ENCODE assay signal across 9 mouse cellular contexts in the genomic region with DNA sequence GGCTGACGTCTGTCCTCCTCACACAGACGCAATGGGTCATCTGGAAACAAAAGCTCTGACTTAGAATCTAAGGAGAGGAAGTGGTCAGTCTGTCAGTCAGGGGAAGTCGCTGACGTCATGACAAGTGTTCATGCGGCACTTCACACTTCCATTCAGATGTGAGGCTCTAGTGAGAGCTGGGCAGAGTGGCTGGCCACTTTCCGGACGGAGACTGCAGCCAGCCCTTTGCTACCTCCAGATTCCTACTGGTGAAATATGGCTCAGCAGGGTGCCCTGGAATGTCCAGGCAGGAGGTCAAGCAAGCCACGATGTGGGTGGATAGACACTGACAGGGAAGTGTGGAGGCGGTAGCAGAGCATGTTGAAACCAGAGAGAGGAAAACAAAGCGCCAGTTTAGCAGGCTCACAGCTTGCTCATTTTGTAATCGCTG.
DNase-seq lines count a peak whose midpoint lies in the region; ATAC-seq and TF ChIP-seq lines count a peak whose summit lies in the region.
"Had no signal": no experiment of that assay in that cellular context is flagged by ENCODE, and none has a peak within 500 bp of the region (broad histone marks: within the 10 kb centered on the region; RNA-seq: fewer than 3 reads in every experiment).

No protein-coding gene starts in this region.

- no peak overlapping the region for H3K4me3 ChIP-seq in heart, adult 2 months
- no peak overlapping the region for H3K4me3 ChIP-seq in heart, embryonic 11.5 days (ENCODE audit: low read depth, low read length)
- H3K4me3 ChIP-seq in brown adipose tissue, adult 24 weeks (ENCODE audit: insufficient read depth, low read depth, low read length), result no peak overlapping the region
- H3K4me3 ChIP-seq in kidney, postnatal 0 days (replicated peaks; ENCODE audit: low read depth, low read length), result no peak overlapping the region
- no peak overlapping the region for H3K4me3 ChIP-seq in hindbrain, postnatal 0 days (ENCODE audit: low read length)

- H3K9ac ChIP-seq in heart, adult 2 months (ENCODE audit: low read depth, low read length), result no peak overlapping the region
- H3K9ac ChIP-seq in heart, embryonic 11.5 days (ENCODE audit: low read depth, low read length), result no peak overlapping the region
- no peak overlapping the region for H3K9ac ChIP-seq in kidney, postnatal 0 days (ENCODE audit: low read depth, low read length)
- no peak overlapping the region for H3K9ac ChIP-seq in hindbrain, postnatal 0 days (replicated peaks; ENCODE audit: low read length)

- no peak for TF ChIP-seq CTCF in heart, adult 2 months (IDR thresholded peaks at IDR 0.05)
- TF ChIP-seq CTCF in kidney, postnatal 0 days (IDR thresholded peaks at IDR 0.05; ENCODE audit: low read depth), result peak; percentile 16; the same call in 1 of the 2 replicates
- no peak for TF ChIP-seq CTCF in hindbrain, postnatal 0 days (IDR thresholded peaks at IDR 0.05; ENCODE audit: low read depth)

- no peaks in the 10 kb centered on the region for H3K9me3 ChIP-seq in heart, embryonic 11.5 days (replicated peaks; ENCODE audit: control insufficient read depth, low read length)
- no peaks in the 10 kb centered on the region for H3K9me3 ChIP-seq in kidney, postnatal 0 days (replicated peaks; ENCODE audit: low read length)
- no peaks in the 10 kb centered on the region for H3K9me3 ChIP-seq in hindbrain, postnatal 0 days (ENCODE audit: low read length)
- H3K9me3 ChIP-seq: G1E had no signal

- H3K27ac ChIP-seq in heart, adult 2 months, result peak overlapping the region; percentile 33
- no peak overlapping the region for H3K27ac ChIP-seq in heart, embryonic 11.5 days (ENCODE audit: low read depth, low read length)
- peak overlapping the region; percentile 54 for H3K27ac ChIP-seq in brown adipose tissue, adult 24 weeks (replicated peaks; ENCODE audit: low read depth, low read length)
- peak overlapping the region; percentile 78 for H3K27ac ChIP-seq in kidney, postnatal 0 days
- H3K27ac ChIP-seq in hindbrain, postnatal 0 days, result no peak overlapping the region

- no peaks in the 10 kb centered on the region for H3K27me3 ChIP-seq in heart, adult 2 months (ENCODE audit: control insufficient read depth, insufficient read depth, low read length)
- no peaks in the 10 kb centered on the region for H3K27me3 ChIP-seq in heart, embryonic 11.5 days (ENCODE audit: control insufficient read depth, insufficient read depth, low read length)
- H3K27me3 ChIP-seq in kidney, postnatal 0 days (ENCODE audit: insufficient read depth, low read length), result no peaks in the 10 kb centered on the region
- H3K27me3 ChIP-seq in hindbrain, postnatal 0 days (ENCODE audit: insufficient read depth, low read length), result no peaks in the 10 kb centered on the region

- intact Hi-C loops in heart, adult 2 months (cut with DNase I), result no loop called here

- no peak for TF ChIP-seq POLR2A in heart, adult 2 months (IDR thresholded peaks at IDR 0.05; ENCODE audit: insufficient read depth, low read depth, low read length)

- no peak for ATAC-seq in heart, embryonic 11.5 days (replicated peaks; ENCODE audit: insufficient number of reproducible peaks, low FRiP score, low TSS enrichment)
- peak; percentile 39 for ATAC-seq in kidney, postnatal 0 days (replicated peaks; ENCODE audit: low FRiP score, low read depth)
- ATAC-seq in hindbrain, postnatal 0 days, result no peak

- H3K36me3 ChIP-seq in heart, adult 2 months (ENCODE audit: control insufficient read depth, insufficient read depth, low read length), result no peaks in the 10 kb centered on the region
- no peaks in the 10 kb centered on the region for H3K36me3 ChIP-seq in heart, embryonic 11.5 days (ENCODE audit: control insufficient read depth, insufficient read depth, low read length)
- H3K36me3 ChIP-seq in kidney, postnatal 0 days (ENCODE audit: insufficient read depth, low read length), result no peaks in the 10 kb centered on the region
- no peaks in the 10 kb centered on the region for H3K36me3 ChIP-seq in hindbrain, postnatal 0 days (ENCODE audit: insufficient read depth, low read length)
- H3K36me3 ChIP-seq: G1E had no signal

- WGBS in heart, adult 2 months, result 27% methylated on average over 11 of the region's 11 CpGs
- WGBS in heart, embryonic 11.5 days (ENCODE audit: insufficient replicate concordance), result 39% methylated on average over 11 of the region's 11 CpGs
- WGBS in kidney, postnatal 0 days, result 21% methylated on average over 11 of the region's 11 CpGs
- WGBS in hindbrain, postnatal 0 days, result 61% methylated on average over 11 of the region's 11 CpGs

- peaks cover 36% of the 10 kb centered on the region for H3K4me1 ChIP-seq in heart, adult 2 months (ENCODE audit: control insufficient read depth, insufficient read depth, low read length)
- H3K4me1 ChIP-seq in heart, embryonic 11.5 days (ENCODE audit: control insufficient read depth, insufficient read depth, low read length), result peaks cover 21% of the 10 kb centered on the region
- peaks cover 51% of the 10 kb centered on the region for H3K4me1 ChIP-seq in brown adipose tissue, adult 24 weeks (ENCODE audit: control insufficient read depth, insufficient read depth, insufficient read length, low read length)
- peaks cover 45% of the 10 kb centered on the region for H3K4me1 ChIP-seq in kidney, postnatal 0 days (replicated peaks; ENCODE audit: insufficient read depth, low read length)
- peaks cover 9% of the 10 kb centered on the region for H3K4me1 ChIP-seq in hindbrain, postnatal 0 days (ENCODE audit: insufficient read depth, low read length)

- peaks cover 2% of the 10 kb centered on the region; the same call in 1 of the 2 replicates for H3K79me2 ChIP-seq in heart, adult 2 months (replicated peaks; ENCODE audit: control insufficient read depth, insufficient read depth, low read length)

- DNase-seq in heart, adult 2 months, result peak in 1 of 2 experiments; percentile 65
- peak; percentile 90 for DNase-seq in kidney, postnatal 0 days (ENCODE audit: low spot score)
- DNase-seq in mesoderm, embryonic 11.5 days (ENCODE audit: low read depth, low spot score), result peak; percentile 36
- no peak for DNase-seq in cerebellum, adult 9-10 months
- DNase-seq in cerebellum, adult 18-20 months, result no peak
- no peak for DNase-seq in hindbrain, postnatal 0 days (ENCODE audit: low spot score)

- H3K4me2 ChIP-seq in heart, embryonic 11.5 days, result no peak overlapping the region
- no peak overlapping the region for H3K4me2 ChIP-seq in kidney, postnatal 0 days (ENCODE audit: low read length)
- H3K4me2 ChIP-seq in hindbrain, postnatal 0 days (ENCODE audit: low read depth, low read length), result no peak overlapping the region

- 0 out of 2 replicates have a peak, but pooled peaks have one; percentile 12 for TF ChIP-seq EP300 in heart, adult 2 months (IDR thresholded peaks at IDR 0.05; ENCODE audit: insufficient read depth, low read depth, low read length)

Comparison
In these comparisons a context has a peak if more than half of its experiments do, and no peak if none do; other contexts are left out.
1. H3K27ac ChIP-seq: peak in heart, adult 2 months (single experiment), brown adipose tissue, adult 24 weeks (single experiment) and kidney, postnatal 0 days (single experiment); none in heart, embryonic 11.5 days (single experiment) and hindbrain, postnatal 0 days (single experiment).
2. DNase-seq: peak in kidney, postnatal 0 days (single experiment) and mesoderm, embryonic 11.5 days (single experiment); none in cerebellum, adult 9-10 months (single experiment), cerebellum, adult 18-20 months (0 of 2) and hindbrain, postnatal 0 days (single experiment).